In the genomic region with DNA sequence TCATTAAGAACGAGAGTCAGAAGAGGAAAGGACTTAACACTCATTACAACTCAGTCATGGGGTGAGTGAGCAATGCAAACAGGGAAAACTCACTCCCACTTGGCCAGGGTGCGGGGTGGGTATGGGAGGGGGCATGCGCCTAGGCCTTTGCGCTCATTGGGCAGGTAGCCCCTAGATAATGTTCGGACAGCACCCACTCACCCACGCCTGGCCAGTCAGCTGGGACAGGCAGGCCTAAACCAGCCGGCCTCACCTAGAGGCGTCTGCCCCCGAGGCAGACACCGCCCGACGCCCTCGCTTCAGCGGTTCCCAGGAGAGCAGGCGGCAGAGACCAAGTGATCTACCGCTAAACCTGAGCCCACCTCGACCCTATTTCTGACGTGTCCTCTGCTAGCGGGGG, we compare ENCODE assay signal across 8 mouse cellular contexts. TPM values are rescaled to one million over a fixed set of nuclear protein-coding genes. Genes with fewer than 3 reads are reported as not detected.
DNase-seq lines count a peak whose midpoint lies in the region; ATAC-seq and TF ChIP-seq lines count a peak whose summit lies in the region.

No protein-coding gene starts in this region.

- intact Hi-C loops in gastrocnemius, adult 2 months (cut with DNase I) = no loop called here
- intact Hi-C loops in gastrocnemius, postnatal 14 days (cut with DNase I; ENCODE audit: low total_unique reads) = loop anchor here (5.0 kb wide), 1 partner anchor 62 kb away; no protein-coding TSS in a partner anchor
- intact Hi-C loops in left cerebral cortex, postnatal 10 days (cut with DNase I) = no loop called here

- no peaks in the 10 kb centered on the region for H3K9me3 ChIP-seq in ES-Bruce4 (replicated peaks; ENCODE audit: control insufficient read depth, insufficient read depth, low read length, poor library complexity, severe bottlenecking)
- no peaks in the 10 kb centered on the region for H3K9me3 ChIP-seq in hindbrain, postnatal 0 days (ENCODE audit: low read length)
- no peaks in the 10 kb centered on the region for H3K9me3 ChIP-seq in lung, postnatal 0 days (ENCODE audit: low read length)

- ATAC-seq in hindbrain, postnatal 0 days = no peak
- peak; percentile 34 for ATAC-seq in lung, postnatal 0 days

- peak overlapping the region; percentile 78 for H3K4me3 ChIP-seq in gastrocnemius, adult 2 months
- H3K4me3 ChIP-seq in ES-Bruce4 (ENCODE audit: low read depth, low read length) = peak overlapping the region; percentile 93
- H3K4me3 ChIP-seq in hindbrain, postnatal 0 days (ENCODE audit: low read length) = no peak overlapping the region
- peak overlapping the region; percentile 67 for H3K4me3 ChIP-seq in lung, postnatal 0 days (ENCODE audit: low read depth, low read length)

- H3K4me2 ChIP-seq in hindbrain, postnatal 0 days (ENCODE audit: low read depth, low read length) = peak overlapping the region; percentile 88
- H3K4me2 ChIP-seq in lung, postnatal 0 days (replicated peaks; ENCODE audit: low read depth, low read length) = peak overlapping the region; percentile 73

- H3K4me1 ChIP-seq in ES-Bruce4 (ENCODE audit: control insufficient read depth, insufficient read depth, low read length) = peaks cover 7% of the 10 kb centered on the region
- peaks cover 20% of the 10 kb centered on the region for H3K4me1 ChIP-seq in hindbrain, postnatal 0 days (ENCODE audit: insufficient read depth, low read length)
- H3K4me1 ChIP-seq in lung, postnatal 0 days (ENCODE audit: insufficient read depth, low read depth, low read length) = peaks cover 3% of the 10 kb centered on the region; the same call in 1 of the 2 replicates

- H3K36me3 ChIP-seq in ES-Bruce4 (ENCODE audit: control insufficient read depth, insufficient read depth, low read length, poor library complexity, severe bottlenecking) = peaks cover 16% of the 10 kb centered on the region
- H3K36me3 ChIP-seq in hindbrain, postnatal 0 days (ENCODE audit: insufficient read depth, low read length) = peaks cover 2% of the 10 kb centered on the region; the same call in 1 of the 2 replicates
- peaks cover 14% of the 10 kb centered on the region; the same call in 1 of the 2 replicates for H3K36me3 ChIP-seq in lung, postnatal 0 days (ENCODE audit: insufficient read depth, low read length)

- H3K9ac ChIP-seq in ES-Bruce4 (ENCODE audit: low read depth, poor library complexity, severe bottlenecking) = peak overlapping the region; percentile 93
- no peak overlapping the region for H3K9ac ChIP-seq in hindbrain, postnatal 0 days (replicated peaks; ENCODE audit: low read length)
- H3K9ac ChIP-seq in lung, postnatal 0 days (replicated peaks; ENCODE audit: low read depth) = peak overlapping the region; percentile 80

- no peak for TF ChIP-seq POLR2A in ES-Bruce4 (IDR thresholded peaks at IDR 0.05; ENCODE audit: insufficient read depth, low read length)

- WGBS in hindbrain, postnatal 0 days = 9% methylated on average over 19 of the region's 19 CpGs
- 3% methylated on average over 18 of the region's 19 CpGs for WGBS in lung, postnatal 0 days

- 0 out of 2 replicates have a peak, but pooled peaks have one; percentile 61 for TF ChIP-seq EP300 in ES-Bruce4 (IDR thresholded peaks at IDR 0.05; ENCODE audit: insufficient read depth, low read depth, low read length)
- no peak for TF ChIP-seq EP300 in lung, postnatal 0 days (IDR thresholded peaks at IDR 0.05)

- no peak for TF ChIP-seq CTCF in gastrocnemius, adult 2 months (IDR thresholded peaks at IDR 0.05)
- TF ChIP-seq CTCF in ES-Bruce4 (IDR thresholded peaks at IDR 0.05; ENCODE audit: low read depth, low read length) = no peak
- no peak for TF ChIP-seq CTCF in hindbrain, postnatal 0 days (IDR thresholded peaks at IDR 0.05; ENCODE audit: low read depth)
- TF ChIP-seq CTCF in lung, postnatal 0 days (IDR thresholded peaks at IDR 0.05) = no peak

- no peak overlapping the region for H3K27ac ChIP-seq in gastrocnemius, adult 2 months
- H3K27ac ChIP-seq in ES-Bruce4 (ENCODE audit: insufficient read depth, low read length) = no peak overlapping the region
- no peak overlapping the region for H3K27ac ChIP-seq in hindbrain, postnatal 0 days
- peak overlapping the region; percentile 95 for H3K27ac ChIP-seq in lung, postnatal 0 days (ENCODE audit: low read length)

- DNase-seq in gastrocnemius, adult 2 months = no peak
- no peak for DNase-seq in gastrocnemius, postnatal 14 days
- DNase-seq in hindbrain, postnatal 0 days (ENCODE audit: low spot score) = no peak
- peak; percentile 76 for DNase-seq in lung, postnatal 0 days (ENCODE audit: low spot score)
- DNase-seq in layer of hippocampus, adult 9-11 months = no peak
- no peak for DNase-seq in left cerebral cortex, postnatal 10 days (ENCODE audit: extremely low spot score in 1 of 2, low spot score in 2 of 2)
- no peak for DNase-seq in cerebellum, postnatal 14 days

- H3K27me3 ChIP-seq in ES-Bruce4 (ENCODE audit: control insufficient read depth, insufficient read depth, low read length, poor library complexity, severe bottlenecking) = peaks cover 3% of the 10 kb centered on the region; the same call in 1 of the 2 replicates
- H3K27me3 ChIP-seq in hindbrain, postnatal 0 days (ENCODE audit: insufficient read depth, low read length) = peaks cover 32% of the 10 kb centered on the region
- H3K27me3 ChIP-seq in lung, postnatal 0 days (replicated peaks; ENCODE audit: insufficient read depth, low read length) = peaks cover 8% of the 10 kb centered on the region

RNA-seq across cellular contexts. Expression of a gene that starts 1.1 kb away (rescaled TPM):
- not detected for total RNA-seq in gastrocnemius, adult 2 months (2021)
- total RNA-seq in gastrocnemius, postnatal 14 days (2021) = not detected
- 10.8 and 13.2 TPM in 2 replicates for polyA plus RNA-seq in ES-Bruce4 (2011; ENCODE audit: insufficient read depth, insufficient read length, low read depth, missing spikeins)
- 0.10 and 0.75 TPM in 2 replicates for total RNA-seq in hindbrain, postnatal 0 days (2014; rRNA removed)
- polyA plus RNA-seq in hindbrain, postnatal 0 days (2015; fragmentation: Nextera tagmentation; extraction: Ambion mirVana) = 0.10 and 0.15 TPM in 2 replicates
- 38.4 and 38.6 TPM in 2 replicates for polyA plus RNA-seq in lung, postnatal 0 days (2015; fragmentation: Nextera tagmentation; extraction: Ambion mirVana)
- total RNA-seq in left cerebral cortex, postnatal 10 days (2021) = not detected

RNA-seq across cellular contexts. Expression of a gene that starts 14.5 kb away (rescaled TPM):
- 1 to 10 TPM; 3.5 TPM for total RNA-seq in gastrocnemius, adult 2 months (2021)
- total RNA-seq in gastrocnemius, postnatal 14 days (2021) = 1 to 10 TPM; 4.5 to 5.0 TPM
- polyA plus RNA-seq in ES-Bruce4 (2011; ENCODE audit: insufficient read depth, insufficient read length, low read depth, missing spikeins) = 18.0 and 19.6 TPM in 2 replicates
- total RNA-seq in hindbrain, postnatal 0 days (2014; rRNA removed) = 14.9 and 18.2 TPM in 2 replicates
- polyA plus RNA-seq in hindbrain, postnatal 0 days (2015; fragmentation: Nextera tagmentation; extraction: Ambion mirVana) = 14.6 and 15.7 TPM in 2 replicates
- polyA plus RNA-seq in lung, postnatal 0 days (2015; fragmentation: Nextera tagmentation; extraction: Ambion mirVana) = 10.6 and 10.8 TPM in 2 replicates
- 10 to 100 TPM; 24.6 to 25.3 TPM for total RNA-seq in left cerebral cortex, postnatal 10 days (2021)

RNA-seq across cellular contexts. Expression of a gene that starts 33.0 kb away (rescaled TPM):
- total RNA-seq in gastrocnemius, adult 2 months (2021) = 10 to 100 TPM; 10.5 to 11.5 TPM
- total RNA-seq in gastrocnemius, postnatal 14 days (2021) = 1 to 10 TPM; 6.1 to 7.0 TPM
- polyA plus RNA-seq in ES-Bruce4 (2011; ENCODE audit: insufficient read depth, insufficient read length, low read depth, missing spikeins) = 75.7 and 82.1 TPM in 2 replicates
- total RNA-seq in hindbrain, postnatal 0 days (2014; rRNA removed) = 35.2 and 39.1 TPM in 2 replicates
- polyA plus RNA-seq in hindbrain, postnatal 0 days (2015; fragmentation: Nextera tagmentation; extraction: Ambion mirVana) = 49.9 and 53.2 TPM in 2 replicates
- polyA plus RNA-seq in lung, postnatal 0 days (2015; fragmentation: Nextera tagmentation; extraction: Ambion mirVana) = 38.9 and 39.7 TPM in 2 replicates
- total RNA-seq in left cerebral cortex, postnatal 10 days (2021) = 10 to 100 TPM; 28.5 to 29.2 TPM
